Mouse (Mus musculus): Measurements from ENCODE around the gene Sit1. TPM values are rescaled to one million over a fixed set of nuclear protein-coding genes. Genes with fewer than 3 reads are reported as not detected.
"Not testable (repeated sequence)": the region's sequence is repeated elsewhere in the genome, so short reads cannot be mapped to it uniquely, and the experiment has no call there.

Sit1 gene
- total RNA-seq, 2 experiments from 2014 or later = not detected

DNA sequence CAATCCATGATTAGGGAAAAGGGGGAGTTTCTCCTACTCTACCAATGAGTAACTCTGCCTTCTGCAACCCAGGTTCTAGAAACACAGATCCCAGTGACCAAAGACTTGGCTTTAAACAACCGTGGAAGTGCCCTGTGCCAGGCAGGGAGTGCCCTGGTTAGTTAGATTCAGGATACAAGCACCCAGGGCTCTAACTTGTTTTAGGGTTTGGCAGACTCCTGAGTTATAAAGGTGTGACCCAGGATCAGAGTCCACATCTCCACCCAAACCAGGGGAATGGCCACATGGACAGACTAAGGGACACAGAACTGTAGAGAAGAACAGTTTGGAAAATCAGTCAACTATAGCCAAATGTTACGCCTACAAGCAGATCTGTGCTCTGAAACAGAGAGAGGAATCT is 19.5 kb upstream of the Sit1 start:
- intact Hi-C loops (cut with DNase I) = no loop called here
- DNase-seq = no peak

DNA sequence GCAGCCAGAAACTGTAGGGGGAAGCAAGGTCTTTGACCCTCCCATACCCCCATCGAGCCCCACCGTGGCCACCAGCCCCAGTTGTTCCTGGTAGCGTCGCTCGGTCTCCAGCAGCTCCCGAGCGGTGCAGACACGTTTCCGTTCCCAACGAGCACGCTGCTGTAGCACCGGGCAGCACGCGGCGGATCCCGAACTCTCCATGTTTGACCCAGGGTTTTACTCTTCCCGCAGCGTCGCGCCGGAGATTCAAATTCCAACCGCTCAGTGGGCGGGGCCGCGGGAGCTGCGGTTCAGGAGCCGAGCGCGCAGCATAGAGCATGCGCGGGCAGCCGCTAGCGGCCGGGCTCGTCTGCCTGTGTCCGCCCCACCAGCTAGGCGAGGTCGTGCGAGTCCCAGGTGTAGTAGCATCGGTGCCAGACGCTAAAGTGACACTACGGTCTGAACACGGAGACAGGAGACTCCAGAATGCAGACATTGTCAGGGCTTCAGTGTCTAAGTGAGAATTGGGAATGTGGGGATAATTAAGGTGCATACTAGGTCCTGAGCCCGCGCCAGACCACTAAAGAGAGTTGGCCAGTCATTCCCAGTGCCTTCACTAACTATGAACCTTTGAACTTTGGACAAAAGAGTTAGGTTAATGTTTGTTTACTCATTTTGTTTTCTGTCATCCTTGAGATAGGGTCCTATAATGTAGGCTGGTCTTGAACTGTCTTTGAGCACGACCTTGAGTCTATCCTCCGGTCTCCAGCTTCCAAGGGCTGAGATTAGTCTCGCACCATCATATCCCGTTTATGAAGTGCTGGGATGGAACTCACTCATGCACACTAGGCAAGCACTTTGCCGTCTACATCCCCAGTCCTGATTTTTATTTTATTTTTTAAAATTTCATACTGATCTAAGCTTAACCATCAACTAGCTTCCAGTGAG is 16.1 kb upstream of the Sit1 start, which contains the start of gene Arhgef39:
TSS of gene Arhgef39 (minus strand) at position 289 of the 927 bp plus-strand sequence.
- DNase-seq = peak; percentile 65 to 68
- intact Hi-C loops (cut with DNase I) = no loop called here

DNA sequence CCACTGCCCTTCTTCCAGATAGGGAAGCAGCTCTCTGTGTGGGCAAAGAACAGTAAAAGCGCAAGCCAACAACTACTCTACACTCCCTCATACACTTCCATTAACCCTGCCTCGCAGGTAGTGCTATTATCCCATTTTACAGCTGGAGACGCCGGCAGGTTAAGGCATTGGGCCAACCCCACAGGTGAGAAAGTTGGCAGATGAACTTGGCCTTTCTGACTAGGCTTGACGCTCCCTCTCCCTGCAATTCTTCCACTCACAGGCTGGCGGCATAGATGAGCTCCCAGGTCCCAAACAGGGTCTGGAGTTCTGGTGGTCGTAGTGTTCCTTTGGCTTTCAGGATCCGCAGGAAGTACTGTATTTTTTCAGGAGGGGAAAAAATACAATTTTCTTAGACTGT is 15.4 kb upstream of the Sit1 start:
- intact Hi-C loops (cut with DNase I) = no loop called here
- no peak for DNase-seq

DNA sequence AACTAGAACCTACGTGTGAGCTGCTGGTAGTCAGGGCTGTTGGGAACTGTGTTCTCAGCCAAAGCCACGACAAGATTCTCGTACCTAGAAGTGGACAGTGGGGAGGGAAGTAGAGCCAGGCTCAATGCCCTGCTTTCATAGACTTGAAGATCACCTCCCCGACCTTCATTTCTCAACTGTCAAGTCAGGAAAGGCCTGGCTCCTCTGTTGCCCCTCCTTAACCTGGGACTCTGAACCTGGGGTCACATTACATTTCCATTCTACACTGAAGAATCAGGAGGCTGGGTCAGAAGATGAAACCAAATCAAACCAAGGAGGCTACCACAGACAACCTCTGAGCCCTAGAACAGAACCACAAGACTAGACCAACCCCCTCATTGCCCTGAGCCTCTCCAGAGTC is 14.4 kb upstream of the Sit1 start:
- DNase-seq = no peak
- intact Hi-C loops (cut with DNase I) = no loop called here

DNA sequence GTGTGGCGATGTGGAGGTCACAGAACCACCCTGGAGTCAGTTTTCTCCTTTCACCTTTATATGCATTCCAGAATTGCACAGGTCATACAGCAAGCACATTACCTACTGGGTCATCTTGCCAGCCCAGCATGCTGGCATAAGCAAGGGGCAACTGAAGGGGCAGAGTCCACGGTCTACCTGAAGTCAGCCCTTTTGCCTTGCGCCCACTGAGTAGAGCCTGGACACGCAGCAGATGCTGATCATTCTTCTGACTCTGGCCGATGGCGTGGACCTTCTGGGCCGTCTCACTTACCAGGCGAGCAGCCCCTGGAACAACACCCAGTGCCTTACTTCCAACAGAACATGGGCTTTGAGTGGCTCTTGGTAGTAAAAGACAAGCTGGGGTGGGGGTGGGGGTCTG is 13.9 kb upstream of the Sit1 start:
- no peak for DNase-seq
- intact Hi-C loops (cut with DNase I) = no loop called here

DNA sequence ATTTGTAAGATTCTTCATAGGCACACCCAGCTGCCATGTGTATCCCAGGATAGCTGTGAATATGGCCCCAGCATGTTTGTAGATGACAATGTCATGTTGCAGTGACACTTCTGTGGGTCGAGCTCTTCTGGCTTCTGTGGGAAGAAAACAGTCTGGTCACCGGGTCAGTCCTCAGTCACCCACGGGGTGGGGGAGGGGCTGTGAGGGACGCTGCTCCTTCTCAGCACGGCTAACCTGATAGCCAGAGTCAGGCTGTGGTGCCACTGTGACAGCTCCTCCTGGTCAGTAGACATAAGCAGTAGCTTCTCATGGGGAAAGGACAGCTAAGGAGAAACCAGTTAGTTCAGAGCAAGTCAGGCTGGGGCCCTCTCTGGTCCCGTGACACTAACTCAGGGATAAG is 13.1 kb upstream of the Sit1 start:
- intact Hi-C loops (cut with DNase I) = no loop called here
- no peak for DNase-seq

DNA sequence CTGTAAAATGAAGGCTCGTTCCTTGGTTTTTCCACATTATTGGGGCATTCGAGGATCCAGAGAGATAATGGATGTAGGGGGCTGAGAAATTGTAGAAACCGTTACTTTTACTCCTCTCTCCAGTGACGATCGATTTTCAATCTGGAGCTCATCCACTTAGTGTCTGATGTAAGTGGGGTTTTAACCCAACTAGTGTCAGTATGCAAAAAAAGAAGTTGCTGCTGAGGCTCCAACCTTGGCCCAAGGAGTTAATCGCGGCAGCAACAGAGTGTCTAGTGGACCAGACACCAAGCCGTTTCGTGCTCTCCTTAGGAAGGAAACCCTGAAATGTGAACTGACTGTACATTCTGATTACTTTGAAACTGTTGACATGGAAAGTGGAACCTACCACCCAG is 10.3 kb upstream of the Sit1 start:
- intact Hi-C loops (cut with DNase I) = loop anchor here (1.0 kb wide), 1 partner anchor 24 kb away; no protein-coding TSS in a partner anchor
- no peak for DNase-seq

DNA sequence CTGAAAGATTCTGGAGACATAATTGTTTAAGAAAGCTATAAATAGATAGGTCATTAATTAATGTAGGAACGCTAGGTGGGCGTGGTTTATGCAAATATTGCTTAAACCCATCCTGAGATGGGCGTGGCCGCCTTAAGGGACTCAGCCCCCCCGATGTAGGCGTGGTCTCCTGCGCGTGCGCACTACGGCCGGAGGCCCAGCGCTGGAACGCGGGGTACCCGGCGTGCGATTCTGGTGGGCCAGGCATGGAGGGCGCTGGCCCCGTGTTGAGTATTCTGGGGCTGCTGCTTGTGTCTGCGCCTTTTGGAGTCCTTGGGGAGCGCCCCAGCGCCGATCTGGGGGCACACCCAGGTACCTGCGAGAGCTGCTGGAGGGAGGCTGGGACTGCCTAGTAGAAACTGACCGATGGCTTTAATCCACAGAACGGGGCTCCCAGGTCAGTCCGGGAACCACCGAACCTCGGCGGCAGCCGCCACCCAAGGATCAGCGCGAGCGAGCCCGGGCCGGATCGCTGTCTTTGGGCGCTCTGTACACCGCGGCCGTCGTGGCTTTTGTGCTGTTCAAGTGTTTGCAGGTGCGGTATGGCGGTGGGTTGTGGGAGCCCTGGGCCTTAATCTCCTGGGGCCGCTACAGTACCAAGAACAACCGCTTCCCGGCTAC is 9.8 kb upstream of the Sit1 start:
- peak; percentile 94 to 97 for DNase-seq
- intact Hi-C loops (cut with DNase I) = no loop called here

DNA sequence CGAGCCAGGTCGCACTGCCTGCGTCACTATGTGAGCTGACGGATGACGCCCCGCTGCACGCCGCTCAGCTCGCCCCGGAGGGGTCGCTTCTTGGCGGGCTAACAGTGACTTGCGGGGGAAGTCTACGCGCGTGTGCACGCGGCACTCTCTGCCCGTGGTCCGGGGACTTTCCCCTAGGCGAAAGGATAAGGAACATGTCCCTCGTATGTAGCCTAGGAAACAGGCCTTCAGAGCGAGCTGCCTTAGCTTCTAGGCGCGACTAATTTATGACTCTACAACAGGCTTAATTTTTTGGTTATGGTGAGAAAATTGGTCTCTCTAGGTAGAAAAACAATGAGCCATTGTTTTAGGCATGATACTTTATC is 9.3 kb upstream of the Sit1 start, which contains the start of gene Ccdc107:
TSS of gene Ccdc107 (plus strand) at position 80 of the 365 bp plus-strand sequence.
- DNase-seq = peak; percentile 84 to 88
- intact Hi-C loops (cut with DNase I) = no loop called here

DNA sequence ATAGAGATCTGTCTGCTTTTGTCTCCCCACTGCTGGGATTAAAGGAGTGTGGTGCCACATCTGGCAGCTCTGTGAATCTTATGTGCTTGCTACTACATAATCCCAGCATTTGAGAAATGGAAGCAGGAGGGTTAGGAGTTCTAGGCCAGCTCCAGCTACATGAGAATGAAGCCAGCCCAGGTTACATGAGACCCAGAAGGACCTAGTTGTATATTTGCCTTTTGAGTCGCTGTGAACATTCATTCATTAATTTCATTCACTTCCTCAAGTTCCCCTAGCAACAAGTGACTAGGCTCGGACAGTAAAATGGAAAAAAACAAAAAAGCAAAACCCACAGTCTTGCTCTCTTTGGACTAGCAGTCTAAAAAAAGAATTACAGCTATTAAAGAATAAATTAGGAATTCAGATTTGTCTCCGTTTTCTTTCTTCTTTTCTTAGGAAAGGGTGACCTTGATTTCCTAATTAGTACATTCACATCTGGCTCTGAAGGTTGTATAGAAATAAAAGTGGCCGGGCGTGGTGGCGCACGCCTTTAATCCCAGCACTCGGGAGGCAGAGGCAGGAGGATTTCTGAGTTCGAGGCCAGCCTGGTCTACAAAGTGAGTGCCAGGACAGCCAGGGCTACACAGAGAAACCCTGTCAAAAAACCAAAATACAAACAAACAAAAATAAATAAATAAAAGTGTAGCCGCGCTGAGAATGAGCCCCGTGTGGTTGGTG is 8.7 kb upstream of the Sit1 start:
- intact Hi-C loops (cut with DNase I) = no loop called here
- no peak for DNase-seq

DNA sequence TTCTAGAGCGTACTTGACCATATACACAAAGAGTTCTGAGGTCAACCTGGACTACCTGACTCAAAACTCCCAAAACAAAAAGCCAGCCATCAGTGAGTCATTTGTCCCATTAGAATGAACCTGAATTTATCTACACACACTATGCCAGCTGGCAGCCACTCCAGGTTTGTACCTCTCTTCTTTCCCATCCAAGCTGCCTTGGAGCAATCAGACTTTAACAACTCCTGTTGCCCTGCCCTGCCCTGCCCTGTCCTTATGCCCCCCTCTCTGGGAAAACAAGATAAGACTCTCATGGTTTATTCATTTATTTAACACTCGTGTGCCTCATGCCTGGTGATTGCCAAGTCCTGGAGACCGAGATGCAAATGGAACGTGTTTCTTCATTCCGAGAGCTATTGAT is 7.3 kb upstream of the Sit1 start:
- intact Hi-C loops (cut with DNase I) = no loop called here
- no peak for DNase-seq

DNA sequence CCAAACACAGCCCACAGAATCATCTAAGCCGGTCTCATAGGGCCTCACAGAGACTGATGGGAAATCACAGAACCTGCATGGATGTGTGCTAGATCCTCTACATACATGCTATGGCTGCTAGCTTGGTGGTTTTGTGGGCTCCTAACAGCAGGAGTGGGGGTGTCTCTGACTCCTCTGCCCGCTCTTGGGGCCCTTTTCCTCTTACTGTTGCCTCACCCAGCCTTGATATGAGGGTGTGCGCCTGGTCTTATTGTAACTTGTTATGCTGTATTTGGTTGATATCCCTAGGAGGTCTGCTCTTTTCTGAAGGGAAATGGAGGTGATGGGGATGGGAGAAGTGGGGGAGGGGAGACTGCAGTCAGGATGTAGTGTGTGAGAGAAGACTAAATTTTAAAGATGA is 6.1 kb upstream of the Sit1 start:
- DNase-seq = no peak
- intact Hi-C loops (cut with DNase I) = no loop called here

DNA sequence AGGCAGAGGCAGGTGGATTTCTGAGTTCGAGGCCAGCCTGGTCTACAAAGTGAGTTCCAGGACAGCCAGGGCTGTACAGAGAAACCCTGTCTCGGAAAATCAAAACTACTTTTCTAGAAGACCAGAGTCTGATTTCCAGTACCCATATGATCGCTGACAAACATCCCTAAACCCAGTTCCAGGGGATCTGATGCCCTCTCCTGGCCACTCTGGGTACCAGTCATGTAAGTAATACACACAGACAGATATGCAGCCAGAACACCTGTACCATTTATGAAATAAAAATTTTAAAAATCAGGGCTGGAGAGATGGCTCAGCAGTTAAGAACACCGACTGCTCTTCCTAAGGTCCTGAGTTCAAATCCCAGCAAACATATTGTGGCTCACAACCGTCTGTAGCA is 2.1 kb upstream of the Sit1 start:
- DNase-seq; intact Hi-C loops (cut with DNase I): not testable (repeated sequence)

DNA sequence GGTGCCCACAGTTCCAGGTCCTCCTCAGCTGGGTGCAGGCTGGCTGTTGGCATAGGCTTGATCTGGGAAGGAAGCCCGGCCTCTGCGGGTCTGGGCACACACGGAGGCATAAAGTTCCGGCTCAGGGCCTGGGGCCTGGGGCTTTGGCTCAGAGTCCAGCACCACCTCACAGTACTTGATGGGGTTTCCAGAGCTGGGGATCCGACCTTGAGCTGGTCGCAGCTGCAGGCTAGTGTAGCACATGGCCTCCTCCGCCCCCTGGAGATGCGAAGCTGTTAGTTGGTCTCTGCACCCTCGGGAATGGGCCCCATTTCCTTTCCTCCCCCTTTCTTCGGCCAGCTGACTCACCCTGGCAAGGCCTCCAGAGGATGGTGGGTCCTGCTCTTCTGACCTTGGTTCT is 943 bp downstream of the Sit1 start:
- intact Hi-C loops (cut with DNase I) = no loop called here
- DNase-seq = no peak

DNA sequence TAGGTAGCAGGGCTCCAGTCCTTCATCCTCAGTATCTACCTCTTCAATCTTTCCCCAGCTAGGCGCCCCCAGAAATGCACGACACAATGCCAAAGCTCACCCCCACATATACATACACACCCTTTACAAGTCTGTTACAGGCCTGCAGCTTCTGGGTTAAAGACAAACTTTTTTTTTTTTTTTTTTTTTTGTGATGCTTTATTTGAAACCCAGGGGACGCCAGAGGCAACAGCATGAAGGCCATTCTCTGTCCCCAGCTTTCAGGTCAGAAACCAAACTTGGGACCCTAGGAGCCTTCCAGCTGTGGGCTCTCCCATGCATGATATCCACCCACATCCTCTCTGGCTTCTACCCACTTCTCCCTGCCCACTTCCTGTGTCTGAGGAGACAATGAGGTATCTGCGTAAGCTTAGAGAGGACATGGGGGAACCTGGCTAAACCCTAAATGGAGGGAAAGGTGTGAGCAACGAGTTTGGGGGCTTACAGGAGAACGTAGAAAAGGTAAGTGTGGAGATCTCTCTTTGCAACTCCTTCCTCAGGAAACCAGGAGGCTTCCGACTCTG is 1.6 kb downstream of the Sit1 start:
- no peak for DNase-seq
- intact Hi-C loops (cut with DNase I) = no loop called here

DNA sequence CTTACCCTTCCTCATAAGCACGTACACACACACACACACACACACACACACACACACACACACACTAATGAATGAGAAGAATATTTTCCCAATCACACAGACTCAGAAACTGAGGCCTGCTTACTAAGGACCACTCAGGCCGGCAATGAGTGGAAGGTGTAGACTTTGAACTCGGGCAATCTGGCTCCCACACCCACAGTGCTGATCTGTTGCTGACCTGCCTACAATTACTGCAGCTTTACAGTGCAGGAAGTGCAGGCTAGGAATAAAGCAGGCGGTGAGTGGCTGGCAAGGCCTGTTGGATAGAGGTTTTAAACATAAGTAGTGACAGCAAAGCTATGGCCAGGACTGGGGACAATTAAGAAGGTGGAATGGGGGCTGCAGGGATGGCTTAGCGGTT is 2.5 kb downstream of the Sit1 start:
- intact Hi-C loops (cut with DNase I) = no loop called here
- DNase-seq = no peak

DNA sequence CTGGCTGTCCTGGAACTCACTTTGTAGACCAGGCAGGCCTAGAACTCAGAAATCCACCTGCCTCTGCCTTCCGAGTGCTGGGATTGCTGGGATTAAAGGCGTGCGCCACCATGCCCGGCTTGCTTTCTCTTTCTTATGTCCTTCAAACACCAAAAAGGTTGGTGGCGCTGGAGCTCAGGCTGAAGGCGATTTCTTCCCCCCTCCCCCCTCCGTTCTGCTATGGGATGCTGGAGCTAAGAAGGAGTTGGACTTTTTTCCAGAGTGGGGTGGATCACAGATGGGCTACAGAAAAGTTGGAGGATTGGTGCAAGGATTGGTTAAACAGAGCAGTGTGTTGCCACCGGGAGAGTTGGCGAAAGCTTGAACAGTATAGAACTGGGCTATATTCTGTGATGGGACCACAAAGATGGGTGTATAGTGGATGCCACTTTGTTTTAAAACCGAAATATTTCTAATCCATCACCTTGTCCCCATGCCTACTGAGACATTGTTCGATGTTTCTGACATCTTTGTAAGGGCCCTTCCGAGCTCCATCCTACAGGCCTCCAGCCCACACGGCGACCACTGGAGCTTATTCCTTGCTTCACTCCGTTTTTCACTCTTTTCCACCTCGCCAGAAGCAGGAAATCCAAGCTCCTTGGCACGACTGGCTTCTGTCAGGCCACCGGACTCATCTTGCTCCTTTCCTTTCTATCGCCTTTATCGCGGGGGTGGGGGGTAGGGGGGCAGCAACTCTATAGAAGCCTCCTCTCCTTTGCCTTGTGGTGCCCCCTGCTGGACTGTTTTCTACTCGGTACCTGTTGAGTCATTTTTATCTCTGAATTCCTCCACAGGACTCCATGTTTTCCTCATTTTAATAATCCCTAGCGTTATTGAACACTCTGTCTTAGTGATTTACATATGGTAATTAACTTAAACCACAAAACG is 4.4 kb downstream of the Sit1 start:
- intact Hi-C loops (cut with DNase I) = loop anchor here (2.0 kb wide), 1 partner anchor 32 kb away; no protein-coding TSS in a partner anchor
- peak; percentile 37 to 69 for DNase-seq

DNA sequence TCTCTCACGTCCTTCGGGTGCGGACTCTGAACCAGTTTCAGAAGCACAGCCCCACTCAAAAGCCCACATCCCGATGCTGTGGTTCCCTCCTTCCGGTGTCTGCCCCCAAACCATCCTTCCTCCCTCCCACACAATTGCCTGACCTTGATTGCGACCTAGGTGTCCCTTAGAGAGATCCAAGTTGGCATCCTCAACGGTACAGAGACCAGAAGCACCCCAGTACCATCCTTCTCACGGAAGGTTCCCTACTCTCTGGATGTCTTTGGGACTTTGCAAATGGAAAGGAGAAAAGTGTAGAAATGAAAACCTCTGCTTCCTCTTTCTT is 5.0 kb downstream of the Sit1 start:
- DNase-seq = no peak
- intact Hi-C loops (cut with DNase I) = loop anchor here (2.0 kb wide), 1 partner anchor 32 kb away; no protein-coding TSS in a partner anchor

DNA sequence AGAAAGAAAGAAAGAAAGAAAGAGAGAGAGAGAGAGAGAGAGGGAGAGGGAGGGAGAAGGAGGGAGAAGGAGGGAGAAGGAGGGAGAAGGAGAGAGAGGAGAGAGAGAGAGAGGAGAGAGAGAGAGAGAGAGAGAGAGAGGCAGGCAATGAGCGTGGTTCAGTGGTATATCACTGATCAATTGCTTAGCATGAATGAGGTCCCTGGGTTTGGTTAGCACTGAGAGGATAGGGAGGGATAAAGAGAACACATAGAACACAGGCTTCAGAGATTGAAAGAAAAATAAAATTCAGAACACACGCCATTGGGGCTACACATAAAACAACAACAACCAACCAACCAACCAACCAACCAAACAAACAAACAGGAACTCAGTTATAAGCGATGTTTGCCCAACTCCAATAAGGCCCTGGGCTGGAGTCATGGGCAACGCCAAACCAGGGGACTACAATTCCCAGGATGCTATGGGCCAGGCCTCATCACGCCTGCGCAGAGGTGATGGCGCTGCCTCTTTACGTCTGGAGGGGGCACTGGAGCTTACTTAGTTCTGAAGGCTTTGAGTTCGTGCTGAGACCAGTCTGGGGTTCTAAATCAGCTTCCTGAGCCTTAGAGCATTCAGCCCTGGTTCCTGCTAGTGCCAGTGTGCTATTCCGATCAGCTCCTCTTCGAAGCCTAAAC is 5.5 kb downstream of the Sit1 start:
- intact Hi-C loops (cut with DNase I) = loop anchor here (2.0 kb wide), 1 partner anchor 31 kb away; no protein-coding TSS in a partner anchor
- DNase-seq = peak; percentile 79 to 89
